Mouse (Mus musculus) embryonic fibroblast, embryonic 13.5 days (primary cell): Measurements from ENCODE around the gene Pramel3. TPM values are rescaled to one million over a fixed set of nuclear protein-coding genes. Genes with fewer than 3 reads are reported as not detected.
"Not testable (repeated sequence)": the region's sequence is repeated elsewhere in the genome, so short reads cannot be mapped to it uniquely, and the experiment has no call there.

Source experiments
- H3K27ac ChIP-seq: 2 replicates; pipeline ENCODE4 v1.5.1; 2012; ENCODE audit warnings: low read length, control low read depth, inconsistent platforms; ENCODE audit not compliant: insufficient read depth
- H3K4me1 ChIP-seq: 2 replicates; pipeline ENCODE4 v1.6.1; 2011; ENCODE audit warnings: low read length; ENCODE audit not compliant: control insufficient read depth, insufficient read depth
- H3K4me3 ChIP-seq: 2 replicates; pipeline ENCODE4 v1.5.1; 2011; ENCODE audit warnings: mild to moderate bottlenecking, control low read depth, low read length; ENCODE audit not compliant: insufficient read depth
- polyA plus RNA-seq: library from polyadenylated mRNA; stranded (reverse); fragments of >200 nt; gene quantifications from 2 replicates; pipeline ENCODE4 v1.2.4, GENCODE M21; 2011; ENCODE audit warnings: low read depth; ENCODE audit not compliant: missing spikeins, insufficient read length

Pramel3 gene
- not detected in 2 replicates for polyA plus RNA-seq

- H3K27ac ChIP-seq, H3K4me3 ChIP-seq, H3K4me1 ChIP-seq: not testable (repeated sequence)
These were observed at the start of gene Pramel3 for GRCm38 (mm10) chrX:135302007-135302406. TSS of gene Pramel3 (plus strand) at chrX:135302307.

DNA sequence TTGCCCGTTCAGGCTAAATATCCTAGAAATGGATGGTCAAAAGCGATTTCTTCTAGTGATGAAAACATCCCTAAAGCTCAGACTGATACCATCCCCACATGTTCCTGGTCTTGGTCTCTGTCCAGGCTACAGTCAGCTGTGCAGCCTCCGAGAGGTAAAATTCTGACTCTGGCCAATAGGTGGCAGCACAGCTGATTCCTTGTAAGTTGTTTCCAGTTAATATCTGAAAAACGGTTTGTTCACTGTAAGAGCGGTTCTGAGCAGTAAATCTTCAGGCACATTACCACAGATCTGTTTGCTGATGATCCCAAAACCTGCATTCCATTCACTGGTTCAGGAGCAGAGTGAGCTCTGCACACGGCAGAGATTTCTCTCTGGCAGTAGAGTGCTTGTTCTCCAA lies 58.6 kb downstream of the Pramel3 start:
- not testable (repeated sequence) for H3K27ac ChIP-seq, H3K4me1 ChIP-seq, H3K4me3 ChIP-seq

DNA sequence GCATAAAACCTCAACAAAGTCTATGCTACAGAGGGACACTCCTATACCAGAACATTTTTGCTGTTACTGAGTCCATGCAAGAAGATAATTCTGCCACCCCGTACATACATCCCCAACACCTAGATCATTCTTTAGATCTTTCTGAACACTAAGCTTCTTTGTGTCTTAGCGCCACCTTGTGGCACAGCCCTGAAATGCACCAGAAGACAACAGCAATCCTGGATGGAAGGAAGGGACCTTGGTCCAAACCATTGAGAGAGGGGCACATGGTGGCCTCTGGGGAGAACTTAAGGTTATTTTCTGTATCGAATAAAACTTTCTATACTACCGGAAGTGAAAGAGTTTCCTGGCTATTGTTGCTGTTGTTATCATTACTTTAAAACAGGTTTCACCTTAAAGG lies 59.8 kb downstream of the Pramel3 start:
- H3K4me1 ChIP-seq, H3K4me3 ChIP-seq, H3K27ac ChIP-seq: not testable (repeated sequence)

Other genes with a start within 250 kb of the Pramel3 start
- not detected in 2 replicates for gene Gm15023, start 124.7 kb upstream of the Pramel3 start, polyA plus RNA-seq
- not detected in 2 replicates for gene Tceal6, start 91.6 kb upstream of the Pramel3 start, polyA plus RNA-seq
- not detected in 2 replicates for gene Gm5128, start 71.0 kb downstream of the Pramel3 start, polyA plus RNA-seq
- gene Gm7903, start 131.5 kb downstream of the Pramel3 start, polyA plus RNA-seq = not detected in 2 replicates
- gene AV320801, start 192.3 kb downstream of the Pramel3 start, polyA plus RNA-seq = not detected in 2 replicates